Mouse (Mus musculus): Measurements from ENCODE around the gene Igfbp6. TPM values are rescaled to one million over a fixed set of nuclear protein-coding genes. Genes with fewer than 3 reads are reported as not detected.

Gene Igfbp6
- total RNA-seq, 2 experiments from 2014 or later: 34.3 to 87.7 TPM

- intact Hi-C loops (cut with DNase I): no loop called here
- DNase-seq: peak; percentile 72
- TF ChIP-seq CTCF (IDR thresholded peaks at IDR 0.05): no peak
- Histone ChIP-seq H3K4me3 (peak overlapping the region; percentile 87), H3K27ac (peak overlapping the region; percentile 96)
Observed at GRCm38 (mm10) chr15:102103371-102103946, 40.7 kb upstream of the Igfbp6 start.

- intact Hi-C loops (cut with DNase I): no loop called here
- peak overlapping the region; percentile 96 for H3K27ac ChIP-seq
- peak; percentile 94 for DNase-seq
- peak overlapping the region; percentile 87 for H3K4me3 ChIP-seq
- no peak for TF ChIP-seq CTCF (IDR thresholded peaks at IDR 0.05)
Observed at GRCm38 (mm10) chr15:102103947-102104555, 40.1 kb upstream of the Igfbp6 start.

DNA sequence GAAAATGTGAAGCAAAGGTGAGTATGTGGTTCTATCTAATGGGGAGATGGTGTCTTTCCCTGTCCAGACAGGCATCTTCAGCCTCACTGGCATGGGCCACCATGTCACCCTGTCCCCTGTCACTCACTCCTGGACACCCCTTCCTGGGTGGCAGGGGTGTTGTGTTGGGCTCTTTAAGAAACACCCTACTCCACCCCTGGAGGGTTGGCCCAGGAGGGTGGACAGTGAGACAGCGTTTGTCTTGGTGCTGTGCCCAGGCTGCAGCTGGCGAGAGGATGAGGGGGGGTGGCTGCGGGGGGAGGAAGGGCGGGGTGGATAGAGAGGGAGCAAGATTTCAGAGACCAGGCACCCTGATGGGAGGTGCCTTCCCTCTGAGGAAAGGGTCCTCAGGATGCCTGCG is 38.8 kb upstream of the Igfbp6 start:
- DNase-seq: peak; percentile 93
- intact Hi-C loops (cut with DNase I): no loop called here
- TF ChIP-seq CTCF (IDR thresholded peaks at IDR 0.05): no peak
- Histone ChIP-seq H3K27ac (peak overlapping the region; percentile 96), H3K4me3 (peak overlapping the region; percentile 87)

DNA sequence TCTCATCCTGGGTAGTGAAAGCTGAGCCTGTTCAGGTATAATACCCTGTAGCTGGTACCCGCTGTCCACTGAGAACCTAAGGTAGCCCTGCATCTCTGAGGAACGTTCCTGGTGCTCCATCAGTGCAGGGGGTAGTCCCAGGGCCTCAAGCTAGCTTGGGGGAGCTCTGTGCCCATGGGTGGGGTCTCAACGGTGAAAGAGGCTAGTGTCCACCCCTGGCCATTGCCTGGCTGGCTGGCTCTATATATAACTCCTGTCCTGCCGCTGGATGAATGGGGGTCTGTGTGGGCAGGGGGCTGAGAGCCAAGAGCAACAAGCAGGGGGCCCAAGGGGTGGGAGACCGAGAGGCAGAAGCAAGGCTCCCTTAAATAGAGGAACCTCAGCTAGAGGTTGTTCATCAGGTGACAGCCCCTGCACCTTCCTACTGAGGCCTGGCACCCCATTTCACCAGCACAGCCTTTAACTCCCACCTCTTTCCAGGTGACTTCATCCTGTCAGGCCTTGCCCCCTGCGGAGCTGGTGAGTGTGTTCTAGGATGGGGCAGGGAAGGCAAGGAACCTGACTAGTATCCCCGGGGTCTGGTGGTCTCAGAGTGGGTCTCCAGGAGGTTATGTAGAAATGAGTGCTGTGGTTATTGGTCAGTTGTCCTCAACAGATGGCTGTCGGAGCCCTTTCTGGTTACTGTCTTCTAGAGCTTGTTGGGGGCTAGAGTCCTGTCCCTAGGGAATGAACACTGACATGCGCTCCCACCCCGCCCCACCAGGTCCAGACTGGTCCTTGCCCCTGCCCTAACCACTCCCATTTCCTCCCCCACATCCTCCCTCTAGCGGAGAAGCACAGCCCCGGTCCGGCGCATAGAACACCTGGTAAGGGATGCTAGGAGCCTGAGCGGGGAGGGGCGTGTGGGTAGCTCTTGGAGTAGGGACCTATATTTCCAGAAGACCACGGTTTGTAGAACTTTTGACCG is 38.1 kb upstream of the Igfbp6 start:
- TF ChIP-seq CTCF (IDR thresholded peaks at IDR 0.05): peak; percentile 24; the same call in 1 of the 2 replicates
- DNase-seq: peak; percentile 55
- intact Hi-C loops (cut with DNase I): no loop called here
- Histone ChIP-seq H3K27ac (peak overlapping the region; percentile 96), H3K4me3 (peak overlapping the region; percentile 87)

GRCm38 (mm10) chr15:102106754-102107456 is 37.3 kb upstream of the Igfbp6 start:
- peak; percentile 42 for DNase-seq
- intact Hi-C loops (cut with DNase I): no loop called here
- TF ChIP-seq CTCF (IDR thresholded peaks at IDR 0.05): no peak
- H3K27ac ChIP-seq: peak overlapping the region; percentile 96
- H3K4me3 ChIP-seq: peak overlapping the region; percentile 87

GRCm38 (mm10) chr15:102107689-102108573 is 36.2 kb upstream of the Igfbp6 start:
- intact Hi-C loops (cut with DNase I): no loop called here
- Histone ChIP-seq H3K4me3 (peak overlapping the region; percentile 43), H3K27ac (peak overlapping the region; percentile 66)
- DNase-seq: peak; percentile 76
- TF ChIP-seq CTCF (IDR thresholded peaks at IDR 0.05): peak; percentile 78

DNA sequence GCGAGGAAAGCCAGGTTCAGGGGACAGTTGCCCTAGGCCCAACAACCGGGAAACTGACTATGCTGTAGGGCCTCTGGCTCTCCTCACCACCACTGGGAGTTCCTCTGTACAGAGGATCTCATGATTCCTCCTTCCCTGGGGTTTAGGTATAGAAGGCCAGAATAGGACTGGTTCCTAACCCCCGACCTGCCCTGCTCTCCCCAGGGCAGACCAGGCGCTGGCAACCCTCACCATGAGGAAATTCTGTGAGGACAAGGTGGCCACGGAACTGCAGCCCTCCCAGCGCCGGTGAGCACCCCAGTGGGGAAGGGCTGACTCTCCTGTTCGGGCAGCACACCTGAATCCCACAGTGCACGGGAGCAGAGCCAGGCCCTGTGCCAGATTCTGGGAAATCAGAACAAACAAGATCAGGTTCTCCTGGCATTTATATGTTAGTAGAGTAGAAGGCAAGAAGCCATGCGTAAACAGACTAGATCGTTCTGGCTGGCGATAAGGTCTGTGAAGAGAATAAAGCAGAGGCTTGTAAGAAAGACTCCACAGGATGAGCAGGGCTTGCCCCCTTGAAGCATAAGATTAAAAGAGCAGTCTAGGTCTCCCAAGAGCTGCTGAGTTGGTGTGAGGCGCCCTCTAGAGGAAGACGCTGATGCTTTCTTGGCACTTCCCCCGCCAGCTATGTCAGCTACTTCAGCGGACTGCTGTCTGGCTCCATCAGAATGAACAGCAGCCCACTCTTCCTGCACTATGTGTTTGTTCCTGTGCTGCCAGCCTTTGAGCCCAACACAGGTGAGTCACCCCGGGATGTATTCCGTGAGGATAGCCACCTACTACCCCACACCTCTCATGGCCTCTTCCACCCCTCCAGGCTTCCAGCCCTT is 35.3 kb upstream of the Igfbp6 start:
- H3K4me3 ChIP-seq: peak overlapping the region; percentile 43
- intact Hi-C loops (cut with DNase I): no loop called here
- H3K27ac ChIP-seq: peak overlapping the region; percentile 66
- peak; percentile 87 for TF ChIP-seq CTCF (IDR thresholded peaks at IDR 0.05)
- DNase-seq: peak; percentile 88

DNA sequence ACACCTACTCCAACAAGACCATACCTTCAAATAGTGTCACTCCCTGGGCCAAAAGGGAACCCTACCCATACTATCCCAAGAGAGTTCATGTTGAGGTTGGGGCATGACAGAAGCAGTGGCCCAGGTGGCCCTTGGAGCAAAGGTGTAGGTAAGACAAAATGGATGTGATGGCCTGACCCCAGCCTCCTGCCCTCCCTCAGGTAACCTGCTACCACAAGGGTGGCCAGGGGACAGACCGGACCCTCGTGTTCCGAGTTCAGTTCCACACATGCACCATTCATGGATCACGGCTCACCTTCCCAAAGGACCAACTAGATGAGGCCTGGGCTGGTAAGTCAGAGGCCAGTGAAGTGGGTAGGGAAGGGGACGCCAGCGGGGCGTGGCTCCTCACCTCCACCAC is 33.9 kb upstream of the Igfbp6 start:
- DNase-seq: peak; percentile 24

DNA sequence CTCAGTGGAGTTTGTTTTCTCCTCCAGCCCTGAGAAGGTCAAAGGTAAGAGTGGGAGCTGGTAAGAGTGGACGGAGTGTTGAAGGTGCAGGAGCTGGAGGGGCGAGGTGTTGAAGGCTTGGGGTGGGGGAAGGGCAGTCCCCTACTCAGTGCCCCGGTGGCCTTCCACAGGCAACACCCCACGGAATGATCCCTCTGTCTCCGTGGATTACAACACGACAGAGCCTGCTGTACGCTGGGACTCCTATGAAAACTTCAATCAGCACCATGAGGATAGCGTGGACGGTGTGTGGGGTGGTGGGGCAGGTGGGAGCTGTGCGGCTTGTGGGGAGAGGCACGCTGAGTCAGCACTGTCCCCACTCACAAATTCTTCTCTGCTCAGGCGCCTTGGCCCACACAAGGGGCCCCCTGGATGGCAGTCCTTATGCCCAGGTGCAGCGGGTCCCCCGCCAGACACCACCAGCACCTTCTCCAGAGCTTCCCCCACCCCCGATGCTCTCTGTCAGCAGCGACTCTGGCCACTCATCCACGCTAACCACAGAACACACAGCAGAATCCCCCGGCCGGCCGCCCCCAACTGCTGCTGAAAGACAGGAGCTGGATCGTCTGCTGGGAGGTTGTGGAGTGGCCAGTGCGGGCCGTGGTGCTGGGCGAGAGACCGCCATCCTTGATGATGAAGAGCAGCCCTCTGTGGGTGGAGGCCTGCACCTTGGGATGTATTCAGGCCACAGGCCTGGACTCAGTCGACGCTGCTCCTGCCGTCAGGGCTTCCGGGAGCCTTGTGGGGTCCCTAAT is 33.3 kb upstream of the Igfbp6 start:
- Histone ChIP-seq H3K27ac (no peak overlapping the region), H3K4me3 (no peak overlapping the region)
- DNase-seq: peak; percentile 39
- intact Hi-C loops (cut with DNase I): loop anchor here (5.0 to 10.0 kb wide), 2 partner anchors 36 to 114 kb away; no protein-coding TSS in a partner anchor
- no peak for TF ChIP-seq CTCF (IDR thresholded peaks at IDR 0.05)

More for the DNA sequence above, 33.9 kb upstream of the Igfbp6 start:
- H3K4me3 ChIP-seq: no peak overlapping the region
- H3K27ac ChIP-seq: 0 out of 2 replicates have a peak overlapping the region, but pooled peaks have one; percentile 24
- no peak for TF ChIP-seq CTCF (IDR thresholded peaks at IDR 0.05)
- intact Hi-C loops (cut with DNase I): loop anchor here (5.0 to 10.0 kb wide), 2 partner anchors 37 to 115 kb away; no protein-coding TSS in a partner anchor

DNA sequence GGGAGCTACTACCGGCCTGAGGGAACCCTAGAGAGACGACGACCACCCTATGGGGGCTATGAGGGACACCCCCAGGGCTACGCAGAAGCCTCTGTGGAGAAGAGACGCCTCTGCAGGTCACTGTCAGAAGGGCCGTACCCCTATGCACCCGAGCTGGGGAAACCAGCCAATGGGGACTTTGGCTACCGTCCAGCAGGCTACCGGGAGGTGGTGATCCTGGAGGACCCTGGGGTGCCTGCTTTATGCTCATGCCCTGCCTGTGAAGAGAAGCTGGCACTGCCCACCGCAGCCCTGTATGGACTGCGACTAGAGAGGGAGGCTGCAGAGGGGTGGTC is 32.7 kb upstream of the Igfbp6 start:
- intact Hi-C loops (cut with DNase I): loop anchor here (5.0 to 10.0 kb wide), 2 partner anchors 36 to 113 kb away; no protein-coding TSS in a partner anchor
- Histone ChIP-seq H3K4me3 (no peak overlapping the region), H3K27ac (no peak overlapping the region)
- peak; percentile 57 for DNase-seq
- TF ChIP-seq CTCF (IDR thresholded peaks at IDR 0.05): no peak
